Mouse (Mus musculus) forebrain, embryonic 16.5 days (tissue): ENCODE data around the gene Ank3. TPM values are rescaled to one million over a fixed set of nuclear protein-coding genes. Genes with fewer than 3 reads are reported as not detected.

Experiments used
- ATAC-seq: fragments of 200-750 bp; cut with Nextera tagmentation; 2 replicates; pipeline ENCODE4 v1.8.0; 2017; ENCODE audit warnings: mild to moderate bottlenecking, moderate library complexity
- H3K27ac ChIP-seq: fragments of 300-500 bp; sonication (generic); 2 replicates; pipeline ENCODE4 v1.5.1; 2014; ENCODE audit warnings: low read length, control low read depth
- H3K27me3 ChIP-seq: fragments of 300-500 bp; sonication (generic); replicated peaks from 2 replicates; pipeline ENCODE4 v1.6.1; 2014; ENCODE audit warnings: low read length; ENCODE audit not compliant: control insufficient read depth, insufficient read depth
- H3K36me3 ChIP-seq: fragments of 300-500 bp; sonication (generic); 2 replicates; pipeline ENCODE4 v1.6.1; 2014; ENCODE audit not compliant: control insufficient read depth, insufficient read depth
- H3K4me1 ChIP-seq: fragments of 300-500 bp; sonication (generic); replicated peaks from 2 replicates; pipeline ENCODE4 v1.6.1; 2014; ENCODE audit warnings: low read length; ENCODE audit not compliant: control insufficient read depth, insufficient read depth
- H3K4me2 ChIP-seq: fragments of 300-500 bp; sonication (generic); 2 replicates; pipeline ENCODE4 v1.6.1; 2014; ENCODE audit warnings: mild to moderate bottlenecking, low read length, control low read depth
- H3K4me3 ChIP-seq: fragments of 300-500 bp; sonication (generic); replicated peaks from 2 replicates; pipeline ENCODE4 v1.5.1; 2014; ENCODE audit warnings: mild to moderate bottlenecking, low read length, control low read depth
- H3K9ac ChIP-seq: fragments of 300-500 bp; sonication (generic); replicated peaks from 2 replicates; pipeline ENCODE4 v1.6.1; 2014; ENCODE audit warnings: low read depth, low read length, control low read depth
- H3K9me3 ChIP-seq: fragments of 300-500 bp; sonication (generic); 2 replicates; pipeline ENCODE4 v1.6.1; 2016; ENCODE audit warnings: low read length; ENCODE audit not compliant: control insufficient read depth
- WGBS: fragments of 180-500 bp; shearing (Covaris S2); extraction: QIAGEN DNeasy Blood & Tissue Kit; methylation state at CpG from one replicate; pipeline ENCODE4 v1.1.7; 2014; 5-methylcytosine and 5-hydroxymethylcytosine counted together
- polyA plus RNA-seq: library from polyadenylated mRNA; unstranded; fragments of >200 nt; fragmentation: Nextera tagmentation; extraction: Ambion mirVana; gene quantifications from 2 replicates; pipeline ENCODE4 v1.2.1, GENCODE M21; 2015

Ank3 gene
- polyA plus RNA-seq, 1 experiment from 2014 or later, result 102 TPM

GRCm38 (mm10) chr10:69616953-69617352 is 218.4 kb downstream of the Ank3 start:
- no peak for ATAC-seq
- Histone ChIP-seq H3K4me1 (peaks cover 6% of the 10 kb centered on the region; the same call in 1 of the 2 replicates), H3K27me3 (no peaks in the 10 kb centered on the region), H3K27ac (no peak overlapping the region), H3K4me3 (no peak overlapping the region), H3K36me3 (no peaks in the 10 kb centered on the region), H3K9me3 (no peaks in the 10 kb centered on the region), H3K4me2 (no peak overlapping the region), H3K9ac (no peak overlapping the region)
- 91% methylated on average over 3 of the region's 3 CpGs for WGBS

GRCm38 (mm10) chr10:69617537-69618112 is 219.1 kb downstream of the Ank3 start:
- Histone ChIP-seq H3K4me2 (no peak overlapping the region), H3K9ac (no peak overlapping the region), H3K9me3 (no peaks in the 10 kb centered on the region), H3K27ac (no peak overlapping the region), H3K36me3 (no peaks in the 10 kb centered on the region), H3K27me3 (no peaks in the 10 kb centered on the region), H3K4me1 (peaks cover 4% of the 10 kb centered on the region; the same call in 1 of the 2 replicates), H3K4me3 (no peak overlapping the region)
- 92% methylated on average over 16 of the region's 16 CpGs for WGBS
- no peak for ATAC-seq

- Histone ChIP-seq H3K27ac (no peak overlapping the region), H3K9ac (no peak overlapping the region), H3K4me3 (no peak overlapping the region), H3K4me1 (peaks cover 4% of the 10 kb centered on the region; the same call in 1 of the 2 replicates), H3K27me3 (no peaks in the 10 kb centered on the region), H3K9me3 (no peaks in the 10 kb centered on the region), H3K36me3 (no peaks in the 10 kb centered on the region), H3K4me2 (no peak overlapping the region)
- no peak for ATAC-seq
- 73% methylated on average over 7 of the region's 7 CpGs for WGBS
Observed at GRCm38 (mm10) chr10:69620692-69621382, 222.3 kb downstream of the Ank3 start.

GRCm38 (mm10) chr10:69627767-69628166 is 229.2 kb downstream of the Ank3 start:
- Histone ChIP-seq H3K27me3 (no peaks in the 10 kb centered on the region), H3K9ac (no peak overlapping the region), H3K4me2 (no peak overlapping the region), H3K36me3 (no peaks in the 10 kb centered on the region), H3K4me1 (peaks cover 14% of the 10 kb centered on the region), H3K4me3 (no peak overlapping the region), H3K27ac (no peak overlapping the region), H3K9me3 (no peaks in the 10 kb centered on the region)
- WGBS, result 94% methylated on average over 3 of the region's 3 CpGs
- ATAC-seq, result no peak

- Histone ChIP-seq H3K4me2 (no peak overlapping the region), H3K27me3 (no peaks in the 10 kb centered on the region), H3K4me3 (no peak overlapping the region), H3K36me3 (no peaks in the 10 kb centered on the region), H3K9ac (no peak overlapping the region), H3K27ac (no peak overlapping the region), H3K4me1 (peaks cover 15% of the 10 kb centered on the region), H3K9me3 (no peaks in the 10 kb centered on the region)
- no peak for ATAC-seq
- 67% methylated on average over 6 of the region's 6 CpGs for WGBS
Observed at GRCm38 (mm10) chr10:69628743-69629142, 230.2 kb downstream of the Ank3 start.

GRCm38 (mm10) chr10:69630802-69631388 is 232.3 kb downstream of the Ank3 start:
- 44% methylated on average over 7 of the region's 7 CpGs for WGBS
- no peak overlapping the region for H3K9ac ChIP-seq
- H3K9me3 ChIP-seq, result no peaks in the 10 kb centered on the region
- ATAC-seq, result no peak
- no peak overlapping the region for H3K4me2 ChIP-seq
- H3K27me3 ChIP-seq, result no peaks in the 10 kb centered on the region
- no peak overlapping the region for H3K4me3 ChIP-seq
- H3K36me3 ChIP-seq, result no peaks in the 10 kb centered on the region
- peaks cover 30% of the 10 kb centered on the region for H3K4me1 ChIP-seq
- no peak overlapping the region for H3K27ac ChIP-seq

- no peak overlapping the region for H3K4me3 ChIP-seq
- no peaks in the 10 kb centered on the region for H3K36me3 ChIP-seq
- WGBS, result 83% methylated on average over 8 of the region's 8 CpGs
- H3K9ac ChIP-seq, result no peak overlapping the region
- no peak for ATAC-seq
- no peak overlapping the region for H3K4me2 ChIP-seq
- peaks cover 40% of the 10 kb centered on the region for H3K4me1 ChIP-seq
- H3K27me3 ChIP-seq, result no peaks in the 10 kb centered on the region
- no peak overlapping the region for H3K27ac ChIP-seq
- no peaks in the 10 kb centered on the region for H3K9me3 ChIP-seq
Observed at GRCm38 (mm10) chr10:69632885-69633284, 234.3 kb downstream of the Ank3 start.

- no peak for ATAC-seq
- Histone ChIP-seq H3K9me3 (no peaks in the 10 kb centered on the region), H3K27me3 (no peaks in the 10 kb centered on the region), H3K36me3 (no peaks in the 10 kb centered on the region), H3K27ac (peak overlapping the region; percentile 66), H3K4me2 (no peak overlapping the region), H3K9ac (no peak overlapping the region), H3K4me3 (no peak overlapping the region), H3K4me1 (peaks cover 49% of the 10 kb centered on the region)
- 48% methylated on average over 5 of the region's 5 CpGs for whole genome bisulfite sequencing
Observed at GRCm38 (mm10) chr10:69634891-69635290, 236.3 kb downstream of the Ank3 start.

GRCm38 (mm10) chr10:69635910-69636656 is 237.5 kb downstream of the Ank3 start:
- peak overlapping the region; percentile 11; the same call in 1 of the 2 replicates for H3K4me2 ChIP-seq
- ATAC-seq, result peak; percentile 59
- H3K27ac ChIP-seq, result peak overlapping the region; percentile 66
- H3K4me1 ChIP-seq, result peaks cover 40% of the 10 kb centered on the region
- H3K27me3 ChIP-seq, result no peaks in the 10 kb centered on the region
- H3K9ac ChIP-seq, result no peak overlapping the region
- whole genome bisulfite sequencing, result 30% methylated on average over 11 of the region's 11 CpGs
- H3K9me3 ChIP-seq, result no peaks in the 10 kb centered on the region
- no peaks in the 10 kb centered on the region for H3K36me3 ChIP-seq
- H3K4me3 ChIP-seq, result no peak overlapping the region
